Mouse (Mus musculus) spleen, embryonic (tissue): ENCODE measurements around the gene Lmod3.

Source experiments
- CTCF ChIA-PET: fragments of 350-600 bp; sonication (Branson Sonifier 250); formaldehyde crosslinking; loops from one replicate; lab custom pipeline; 2022; lab: Charles Lee

The Lmod3 gene

GRCm38 (mm10) chr6:97227067-97227847 lies 25.3 kb downstream of the Lmod3 start:
- CTCF ChIA-PET = interaction anchor here (0.6 kb wide), 1 partner anchor 50 kb away, joined by 3 read pairs; no protein-coding TSS in a partner anchor

GRCm38 (mm10) chr6:97226083-97226491 lies 26.5 kb downstream of the Lmod3 start:
- CTCF ChIA-PET = no interaction called here

GRCm38 (mm10) chr6:97224505-97224904 lies 28.1 kb downstream of the Lmod3 start:
- CTCF ChIA-PET = no interaction called here

GRCm38 (mm10) chr6:97223566-97223965 lies 29.0 kb downstream of the Lmod3 start:
- CTCF ChIA-PET = interaction anchor here (0.6 to 0.8 kb wide), 2 partner anchors 13 to 18 kb away, joined by 3 to 4 read pairs; partner anchors contain the start of gene Uba3

GRCm38 (mm10) chr6:97222931-97223467 lies 29.6 kb downstream of the Lmod3 start:
- CTCF ChIA-PET = interaction anchor here (0.8 kb wide), 1 partner anchor 18 kb away, joined by 4 read pairs; the partner anchor contains the start of gene Uba3

DNA sequence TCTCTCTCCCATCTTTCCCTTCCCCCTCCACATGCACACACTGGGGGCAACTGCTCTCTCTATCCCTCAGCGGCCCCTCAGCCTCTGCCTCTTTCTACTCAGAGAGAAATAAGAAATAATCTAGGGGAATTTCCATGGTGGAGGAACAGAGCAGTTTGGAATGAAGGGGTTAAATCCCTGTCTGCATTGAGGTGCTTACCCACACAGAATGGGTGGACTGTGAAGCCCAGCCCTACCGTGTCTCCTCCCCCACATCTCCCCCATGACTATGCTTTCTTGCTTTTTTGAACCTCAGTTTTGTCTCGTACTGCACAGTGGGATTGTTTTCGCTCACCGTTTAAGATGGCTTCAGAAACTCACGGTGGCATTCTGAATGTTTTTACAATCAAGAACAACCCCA lies 30.2 kb downstream of the Lmod3 start:
- CTCF ChIA-PET = interaction anchor here (0.6 kb wide), 1 partner anchor 73 kb away, joined by 3 read pairs; no protein-coding TSS in a partner anchor

GRCm38 (mm10) chr6:97221205-97222025 lies 31.1 kb downstream of the Lmod3 start:
- CTCF ChIA-PET = interaction anchor here (0.6 to 0.8 kb wide), 2 partner anchors 9 to 72 kb away, joined by 3 read pairs; no protein-coding TSS in a partner anchor

DNA sequence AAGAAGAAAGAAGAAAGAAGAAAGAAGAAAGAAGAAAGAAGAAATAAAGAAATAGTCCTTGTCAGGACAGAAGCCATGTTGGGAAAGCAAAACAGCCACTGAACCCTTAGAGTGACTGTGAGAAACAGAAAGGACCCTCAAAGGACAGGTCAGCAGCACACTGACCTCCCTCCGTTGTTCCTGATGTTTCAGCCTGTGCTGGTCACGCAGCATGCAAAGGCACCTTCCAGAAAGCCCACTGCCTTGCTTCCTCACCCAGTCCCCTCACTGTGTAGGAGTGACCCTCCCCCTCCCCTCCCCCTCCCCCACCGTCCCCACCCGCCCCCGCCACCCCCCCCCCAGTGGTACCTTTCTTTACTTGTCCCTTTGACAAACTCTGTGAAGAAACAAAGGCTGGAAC lies 31.9 kb downstream of the Lmod3 start:
- CTCF ChIA-PET = interaction anchor here (0.8 kb wide), 1 partner anchor 9 kb away, joined by 3 read pairs; no protein-coding TSS in a partner anchor

- CTCF ChIA-PET = no interaction called here
Observed at GRCm38 (mm10) chr6:97216154-97216821, 36.3 kb downstream of the Lmod3 start.

DNA sequence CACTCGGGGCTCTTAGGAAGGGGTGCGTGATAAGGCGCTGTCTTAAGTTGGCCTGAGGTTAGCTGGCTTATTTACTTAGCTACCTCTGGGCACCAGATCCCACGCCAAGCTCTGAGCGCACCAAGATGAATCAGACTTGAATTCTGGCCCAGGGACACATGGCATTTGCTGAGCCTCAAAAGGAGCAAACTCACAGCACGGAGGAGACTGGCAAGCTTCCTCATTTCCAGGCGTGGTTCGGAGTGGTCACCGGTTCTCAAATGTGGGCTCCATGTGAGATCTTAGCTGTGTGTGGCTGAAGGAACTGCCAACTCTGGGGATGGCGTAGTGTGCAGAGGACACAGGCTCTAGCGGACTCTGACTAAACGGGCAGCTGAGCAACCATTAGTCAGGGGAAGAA lies 40.6 kb downstream of the Lmod3 start:
- CTCF ChIA-PET = interaction anchor here (0.8 kb wide), 1 partner anchor 9 kb away, joined by 3 read pairs; no protein-coding TSS in a partner anchor

GRCm38 (mm10) chr6:97210962-97211601 lies 41.5 kb downstream of the Lmod3 start:
- CTCF ChIA-PET = no interaction called here

DNA sequence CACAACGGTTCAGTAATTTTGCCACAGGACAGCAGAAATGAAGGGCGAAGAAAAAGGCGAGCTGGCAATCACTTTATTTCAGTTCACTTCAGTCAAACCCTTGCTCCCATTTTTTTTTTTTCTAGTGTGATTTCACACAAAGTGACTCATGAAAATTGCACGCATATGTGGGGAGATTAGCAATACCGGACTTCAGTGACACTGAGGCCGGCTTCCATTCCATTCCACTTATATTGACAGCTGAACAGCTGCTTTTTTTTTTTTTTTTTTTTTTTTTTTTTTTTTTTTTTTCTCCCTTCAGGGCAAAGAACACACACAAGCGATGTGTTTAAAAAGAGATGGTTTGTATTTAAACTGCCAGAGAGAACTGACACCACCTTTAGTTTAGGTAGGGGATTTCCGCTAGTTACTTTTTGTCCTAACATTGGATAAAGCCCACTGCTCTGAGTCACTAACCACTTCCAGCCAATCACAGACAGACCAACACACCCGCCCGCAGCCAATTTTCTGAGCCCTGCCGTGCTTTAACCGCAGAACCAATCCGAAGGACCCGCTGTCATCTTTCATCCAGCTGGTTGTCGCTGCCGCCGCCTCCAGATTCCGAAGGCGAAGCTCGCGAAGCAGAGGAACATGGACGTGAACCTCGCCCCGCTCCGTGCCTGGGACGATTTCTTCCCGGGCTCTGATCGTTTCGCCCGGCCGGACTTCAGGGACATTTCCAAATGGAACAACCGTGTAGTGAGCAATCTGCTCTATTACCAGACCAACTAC lies 42.2 kb downstream of the Lmod3 start, which contains the start of gene Arl6ip5:
Arl6ip5 (plus strand) TSS at position 499 of the 771 bp plus-strand sequence.
- CTCF ChIA-PET = no interaction called here

DNA sequence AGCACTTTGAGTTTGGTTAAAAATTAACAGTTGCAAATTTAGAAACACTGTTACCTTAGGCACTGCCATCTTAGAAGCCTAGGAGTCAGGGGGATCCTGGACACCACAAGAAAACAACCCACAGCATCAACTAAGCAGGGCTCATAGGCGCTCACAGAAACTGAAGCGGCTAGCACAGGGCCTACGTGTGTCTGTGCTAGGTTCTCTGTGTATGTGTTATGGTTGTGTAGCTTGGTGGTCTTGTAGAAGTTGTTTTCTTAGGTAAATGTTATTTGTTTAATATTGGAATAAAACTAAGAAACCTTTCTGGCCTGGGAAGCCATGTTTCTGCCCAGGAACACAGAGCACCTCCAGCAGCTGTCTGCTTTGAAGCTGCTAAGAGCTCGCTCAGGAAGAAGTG lies 42.8 kb downstream of the Lmod3 start:
- CTCF ChIA-PET = no interaction called here

DNA sequence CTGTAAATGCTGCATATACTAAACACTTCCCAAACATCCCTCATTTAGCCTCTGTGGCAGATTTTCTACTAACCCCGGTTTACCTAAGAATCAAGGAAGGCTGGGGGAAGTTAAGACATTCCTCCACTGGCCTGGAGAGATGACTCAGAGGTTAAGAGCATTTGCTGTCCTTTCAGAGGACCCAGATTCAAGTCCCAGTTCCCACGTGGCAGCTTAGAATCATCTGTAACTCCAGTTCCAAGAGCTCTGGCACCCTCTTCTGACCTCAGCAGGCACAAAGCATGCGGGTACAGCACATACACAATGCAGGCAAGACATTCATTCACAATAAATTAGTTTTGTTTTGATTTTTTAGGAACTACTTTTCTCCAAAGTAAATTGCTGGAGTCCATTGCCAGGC lies 43.4 kb downstream of the Lmod3 start:
- CTCF ChIA-PET = no interaction called here

- CTCF ChIA-PET = no interaction called here
Observed at GRCm38 (mm10) chr6:97208406-97208805, 44.2 kb downstream of the Lmod3 start.

GRCm38 (mm10) chr6:97207085-97207484 lies 45.5 kb downstream of the Lmod3 start:
- CTCF ChIA-PET = interaction anchor here (0.7 kb wide), 2 partner anchors 57 to 316 kb away, joined by 6 to 7 read pairs; no protein-coding TSS in a partner anchor

DNA sequence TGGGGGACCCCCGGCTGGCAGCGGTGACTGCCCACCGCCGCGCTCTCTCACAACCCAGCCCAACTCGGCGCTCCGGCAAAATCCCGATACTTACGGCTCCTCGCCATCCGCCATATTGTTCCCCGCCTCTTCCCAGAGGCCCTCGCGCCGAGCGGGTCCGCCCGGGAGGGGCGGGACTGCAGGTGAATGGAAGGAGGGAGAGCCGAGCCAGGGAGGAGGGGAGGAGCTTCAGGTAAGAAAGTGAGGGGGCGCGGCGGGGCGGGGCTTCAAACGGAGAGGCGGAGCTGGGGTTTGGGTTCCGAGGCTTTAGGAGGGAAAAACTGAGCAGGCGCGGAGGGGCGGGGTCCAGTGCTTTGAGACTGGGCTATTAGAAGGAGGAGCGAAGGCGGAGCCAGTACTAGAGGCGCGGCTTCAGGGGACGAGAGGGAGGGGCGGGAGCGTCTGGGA lies 47.1 kb downstream of the Lmod3 start, which contains the start of gene Uba3:
Uba3 (minus strand) TSS at position 209 of the 447 bp plus-strand sequence.
- CTCF ChIA-PET = interaction anchor here (1.2 kb wide), 1 partner anchor 18 kb away, joined by 4 read pairs; no protein-coding TSS in a partner anchor

DNA sequence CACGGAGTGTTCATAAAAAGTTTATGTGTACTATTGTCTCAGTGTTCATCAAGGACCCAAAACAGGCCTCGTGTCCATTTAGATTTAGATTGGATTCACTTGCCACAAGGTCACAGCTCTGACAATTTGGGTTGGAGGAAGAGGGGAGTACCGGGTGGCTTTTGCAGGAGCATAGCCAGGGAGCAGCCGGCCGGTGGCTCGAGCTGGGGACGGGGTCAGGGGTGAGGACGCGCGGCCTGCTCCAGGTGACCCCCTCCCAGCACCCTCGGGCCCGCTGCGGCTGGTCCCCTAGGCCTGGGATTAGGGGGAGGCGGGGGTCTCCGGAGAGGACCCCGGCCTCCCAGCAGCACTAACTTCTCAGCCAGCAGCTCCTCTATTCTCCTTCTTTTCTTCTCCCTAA lies 47.6 kb downstream of the Lmod3 start:
- CTCF ChIA-PET = interaction anchor here (1.2 kb wide), 1 partner anchor 18 kb away, joined by 4 read pairs; no protein-coding TSS in a partner anchor

GRCm38 (mm10) chr6:97204252-97204869 lies 48.2 kb downstream of the Lmod3 start:
- CTCF ChIA-PET = no interaction called here
